Mouse (Mus musculus) kidney, adult 8-10 months (tissue): ENCODE results near the gene 7530416G11Rik.

ENCODE experiments used
- DNase-seq, 2 experiments: peaks; one replicate each; pipeline ENCODE4 v3.0.0; 2022

The 7530416G11Rik gene

GRCm38 (mm10) chr15:85503127-85503526 is at the start of gene 7530416G11Rik:
TSS of gene 7530416G11Rik (minus strand) at chr15:85503227.
- no peak for DNase-seq

DNA sequence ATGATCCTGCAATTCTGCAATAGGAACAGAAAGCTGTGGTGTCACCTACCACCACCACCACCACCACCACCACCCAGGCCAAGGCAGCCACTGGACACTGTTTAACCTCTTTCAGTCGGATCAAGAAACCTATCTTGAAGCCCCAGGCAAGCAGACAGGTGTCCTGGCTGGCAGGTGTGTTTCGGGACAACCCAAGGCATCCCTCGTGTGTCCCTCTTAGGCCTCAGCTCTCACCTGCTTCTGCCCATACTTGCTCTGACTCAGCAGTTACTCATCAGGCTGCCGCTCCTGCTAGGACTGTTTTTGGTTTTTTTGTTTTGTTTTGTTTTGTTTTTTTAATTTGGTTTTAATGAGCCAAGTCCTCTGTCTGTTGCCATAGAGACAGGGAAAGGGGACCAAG is 43.5 kb upstream of the 7530416G11Rik start:
- no peak for DNase-seq

- DNase-seq: no peak
Observed at GRCm38 (mm10) chr15:85545369-85545768, 42.3 kb upstream of the 7530416G11Rik start.

GRCm38 (mm10) chr15:85538170-85538569 is 35.1 kb upstream of the 7530416G11Rik start:
- peak; percentile 54 to 76 for DNase-seq

GRCm38 (mm10) chr15:85537151-85537550 is 34.1 kb upstream of the 7530416G11Rik start:
- DNase-seq: no peak

DNA sequence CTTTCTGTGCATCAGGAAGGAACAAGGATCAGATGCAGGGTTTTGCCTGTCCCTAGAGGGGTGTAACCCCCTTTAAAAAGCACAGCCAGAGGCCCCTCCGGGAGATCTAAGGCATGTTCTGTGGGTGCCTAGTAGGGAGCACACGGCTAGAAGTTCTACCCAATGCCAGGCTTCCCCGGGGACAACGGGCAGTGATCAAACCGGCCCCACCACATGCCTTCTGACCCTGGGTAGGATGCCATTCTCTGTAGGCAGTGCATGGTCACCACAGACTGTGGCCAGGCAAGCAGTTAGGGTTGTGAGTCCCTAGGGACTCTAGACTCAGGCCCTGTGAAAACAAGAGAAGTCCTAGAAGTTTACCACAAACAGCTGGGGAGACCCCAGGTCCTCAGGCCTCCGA is 31.6 kb upstream of the 7530416G11Rik start:
- DNase-seq: no peak

DNA sequence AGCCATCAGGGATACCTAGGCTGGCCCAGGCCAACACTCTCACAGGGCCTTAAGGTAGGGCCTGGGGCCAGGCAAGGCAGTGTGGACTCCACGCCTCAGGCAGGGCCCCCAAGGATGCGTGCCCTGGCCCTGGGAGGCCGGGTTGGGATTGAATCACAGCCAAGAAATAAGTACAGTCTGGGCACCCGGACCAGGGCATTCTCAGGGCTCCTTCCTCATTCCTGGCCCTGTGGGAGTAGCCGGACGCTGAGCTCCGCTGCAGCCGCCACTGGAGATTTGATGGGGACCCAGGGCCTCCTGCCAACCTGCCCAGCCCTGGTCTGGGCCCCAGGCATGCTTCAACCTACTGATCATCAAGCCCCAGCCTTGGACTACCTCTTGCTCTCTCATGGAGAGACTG is 31.2 kb upstream of the 7530416G11Rik start:
- peak; percentile 52 to 71 for DNase-seq

- no peak for DNase-seq
Observed at GRCm38 (mm10) chr15:85532063-85532462, 29.0 kb upstream of the 7530416G11Rik start.

GRCm38 (mm10) chr15:85529911-85530310 is 26.9 kb upstream of the 7530416G11Rik start:
- DNase-seq: no peak

GRCm38 (mm10) chr15:85524404-85524950 is 21.4 kb upstream of the 7530416G11Rik start:
- DNase-seq: no peak

DNA sequence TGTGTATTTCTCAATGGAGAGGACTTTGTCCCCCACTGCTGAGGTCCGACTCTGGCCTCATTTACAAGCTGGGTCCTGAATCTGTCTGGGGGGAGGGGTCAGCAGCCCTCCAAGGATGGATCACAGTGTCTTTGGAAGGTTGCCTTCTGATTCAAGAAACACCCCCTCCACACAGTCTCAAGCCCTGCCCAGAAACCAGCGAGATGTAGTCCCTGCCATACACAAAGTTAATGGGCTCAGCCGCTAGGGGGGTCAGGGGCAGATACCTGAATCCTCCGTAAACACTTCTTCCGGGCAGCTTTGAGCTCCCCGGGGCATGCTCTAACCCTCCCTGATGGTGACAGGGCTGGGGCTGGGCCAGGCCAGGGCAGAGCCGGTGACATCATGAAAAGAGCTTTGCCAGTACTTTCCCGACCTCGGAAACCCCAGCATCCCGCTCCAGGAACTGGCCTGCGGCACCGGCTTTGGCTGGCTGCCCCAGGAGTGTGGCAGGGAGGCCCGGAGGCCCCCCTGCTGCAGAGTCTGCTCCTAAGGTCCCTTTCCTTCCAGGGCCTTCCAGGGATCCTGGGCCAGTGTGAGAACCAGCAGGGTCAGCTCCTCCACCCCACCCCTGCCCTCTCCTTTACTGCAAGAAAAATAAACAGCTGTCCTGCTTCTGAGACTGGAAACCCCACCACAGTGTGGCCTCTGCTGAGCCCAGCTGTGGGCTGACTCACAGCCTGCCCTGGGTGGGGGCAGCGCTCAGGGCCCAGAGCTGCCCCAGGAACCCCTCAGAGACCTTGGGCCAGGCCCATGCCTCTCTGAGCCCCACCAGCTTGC is 20.4 kb upstream of the 7530416G11Rik start:
- peak; percentile 62 to 69 for DNase-seq

GRCm38 (mm10) chr15:85519438-85519837 is 16.4 kb upstream of the 7530416G11Rik start:
- no peak for DNase-seq

DNA sequence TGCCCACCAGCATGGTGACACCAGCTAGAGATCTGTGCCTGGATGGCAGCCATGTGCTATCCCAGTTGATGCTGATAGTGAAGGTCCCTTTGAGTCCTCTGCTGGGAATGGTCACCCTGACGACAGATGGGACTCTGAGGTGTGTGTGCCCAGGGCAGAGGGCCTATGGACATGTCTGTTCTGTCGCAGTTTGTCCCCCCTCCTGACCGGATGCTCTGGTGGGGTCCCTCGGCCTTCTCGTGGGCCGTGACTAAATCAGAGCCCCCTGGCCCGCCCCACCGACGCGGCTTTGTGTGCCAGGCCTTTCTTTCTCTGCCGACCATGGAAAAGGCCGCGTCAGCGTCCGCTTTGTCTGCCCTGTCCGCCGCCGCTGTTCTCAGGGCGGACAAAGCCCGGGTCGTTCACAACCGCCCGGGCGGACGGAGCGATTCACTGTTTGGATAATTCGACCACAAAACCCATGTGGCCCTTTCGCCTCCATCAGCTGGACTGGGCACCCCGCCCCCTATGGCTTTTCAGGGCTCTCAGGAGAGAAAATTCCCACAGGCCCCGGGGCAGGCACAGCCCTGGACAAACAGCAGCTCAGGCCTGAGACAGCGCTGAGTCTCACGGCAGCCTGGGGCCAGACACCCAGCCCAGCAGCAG is 4.5 kb upstream of the 7530416G11Rik start:
- DNase-seq: no peak

DNA sequence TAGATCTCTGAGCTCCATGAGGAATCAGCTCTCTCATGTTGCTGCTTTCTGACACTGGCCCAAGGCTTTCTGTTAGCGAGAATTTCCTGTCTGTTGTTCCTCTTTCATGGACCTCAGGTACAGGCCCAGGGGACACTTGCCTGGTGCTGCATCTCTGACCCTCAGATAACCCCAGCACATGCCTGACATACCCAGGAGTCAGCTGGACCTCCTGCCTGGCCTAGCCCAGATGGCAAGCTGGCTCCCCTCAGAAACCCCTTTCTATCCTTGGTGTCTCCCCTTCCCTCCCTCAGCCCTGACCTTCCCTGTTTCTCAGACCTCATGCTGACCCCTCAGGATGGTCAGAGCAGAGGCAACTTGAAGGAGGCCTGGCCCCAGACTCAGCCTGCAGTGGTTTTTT is 3.7 kb upstream of the 7530416G11Rik start:
- no peak for DNase-seq

- no peak for DNase-seq
Observed at GRCm38 (mm10) chr15:85505118-85505925, 2.3 kb upstream of the 7530416G11Rik start.

DNA sequence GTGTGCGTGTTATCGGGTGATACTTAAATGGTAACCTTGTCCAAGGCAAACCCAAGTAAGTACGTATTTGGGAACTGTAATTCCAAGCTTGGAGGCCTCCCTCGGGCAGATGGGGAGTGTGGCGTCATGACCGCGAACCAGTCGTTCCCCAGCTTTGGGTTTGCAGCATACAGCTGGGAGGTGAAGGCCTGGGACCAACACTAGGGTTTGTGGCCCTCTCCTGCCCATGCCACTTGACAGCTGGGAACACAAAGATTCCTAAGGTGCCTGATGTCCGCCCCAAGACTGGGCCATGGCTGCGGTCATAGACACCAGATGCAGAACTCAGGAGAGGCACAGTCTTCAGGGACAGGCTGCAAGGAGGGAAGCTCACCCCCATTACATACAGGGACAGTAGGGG is 2.8 kb downstream of the 7530416G11Rik start:
- DNase-seq: no peak

DNA sequence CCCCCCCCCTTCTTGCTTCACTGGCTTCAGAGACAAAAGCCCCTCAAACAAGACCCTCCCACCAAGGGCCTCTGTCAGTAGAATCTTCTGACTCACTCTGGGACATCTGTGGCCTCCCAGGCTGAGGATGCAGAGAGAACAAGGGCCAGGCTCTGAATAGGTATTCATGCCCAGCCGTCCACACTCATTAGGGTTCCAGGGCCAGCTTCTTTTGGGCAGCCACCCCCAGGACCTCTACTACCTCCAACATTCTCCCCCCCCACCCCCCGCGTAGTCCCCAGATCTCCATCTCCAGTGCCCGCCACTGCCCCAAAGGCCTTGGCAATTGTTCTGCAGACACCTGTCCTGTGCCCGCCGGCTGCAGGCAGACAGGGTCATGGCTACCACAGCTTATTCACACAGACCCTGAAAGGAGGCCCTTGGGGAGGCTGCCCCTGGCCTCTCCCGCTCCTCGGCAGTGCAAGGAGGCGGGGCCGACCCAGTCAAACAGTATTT is 5.0 kb downstream of the 7530416G11Rik start:
- DNase-seq: no peak

DNA sequence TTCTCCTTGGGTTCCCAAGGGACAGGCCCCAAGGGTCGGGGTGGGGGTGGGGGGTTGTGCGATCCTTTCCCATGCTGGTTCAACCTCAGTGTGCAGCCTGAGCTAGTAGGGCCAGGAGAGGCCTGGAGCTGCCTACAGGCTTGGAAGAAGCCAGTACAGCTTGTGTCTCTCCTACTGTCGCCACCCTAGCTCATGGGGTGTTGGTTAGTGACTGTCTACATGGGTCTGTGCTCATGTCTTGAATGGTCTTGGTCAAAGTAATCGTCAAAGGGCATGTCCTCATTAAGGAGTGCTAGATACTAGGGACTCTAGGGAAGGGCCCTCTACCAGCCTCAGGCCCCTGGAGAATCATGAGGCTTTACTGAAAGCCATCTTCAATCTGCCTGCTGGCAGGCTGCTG is 5.5 kb downstream of the 7530416G11Rik start:
- no peak for DNase-seq

DNA sequence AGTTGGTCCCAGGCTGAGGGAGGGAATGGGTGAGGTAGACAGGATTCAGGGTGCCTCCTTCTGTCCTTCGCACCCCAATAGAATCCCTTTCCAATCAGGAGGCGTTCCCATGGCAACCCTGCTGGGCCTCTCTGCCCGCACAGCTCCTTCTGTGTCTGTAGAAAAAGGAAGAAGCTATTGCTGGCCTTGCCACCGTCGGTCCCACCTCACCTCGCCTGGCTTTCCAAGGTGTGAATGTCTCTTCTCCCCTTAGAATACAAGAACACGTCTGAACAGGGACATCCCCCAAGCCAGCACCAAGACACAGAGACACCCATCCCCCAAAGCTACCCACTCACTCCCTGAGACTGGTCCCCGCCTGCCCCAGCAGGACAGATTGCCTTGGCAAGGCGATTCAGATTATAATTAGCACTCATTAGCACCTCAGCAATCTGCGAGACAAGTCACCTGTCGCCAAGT is 8.8 kb downstream of the 7530416G11Rik start:
- no peak for DNase-seq

DNA sequence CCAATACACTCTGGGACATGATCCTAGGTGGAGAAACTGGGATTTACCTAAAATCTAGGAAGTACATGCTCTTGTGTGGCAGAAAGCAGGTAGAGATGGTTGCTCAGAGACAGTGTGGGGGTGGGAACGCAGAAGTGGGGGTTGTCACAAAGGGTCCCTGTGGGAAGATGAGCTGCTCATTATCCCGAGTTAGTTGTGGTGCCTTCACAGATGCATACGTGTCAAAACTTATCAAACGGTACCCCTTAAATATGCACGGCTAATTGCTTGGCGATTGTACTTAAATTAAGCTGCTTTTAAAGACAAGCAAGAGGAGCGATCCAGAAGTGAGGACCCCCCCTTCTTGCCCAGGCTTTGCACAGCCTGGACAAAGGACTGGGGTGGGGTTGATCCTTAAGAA is 13.3 kb downstream of the 7530416G11Rik start:
- DNase-seq: no peak

GRCm38 (mm10) chr15:85488900-85489299 is 14.1 kb downstream of the 7530416G11Rik start:
- DNase-seq: no peak

- DNase-seq: no peak
Observed at GRCm38 (mm10) chr15:85480630-85481029, 22.4 kb downstream of the 7530416G11Rik start.

DNA sequence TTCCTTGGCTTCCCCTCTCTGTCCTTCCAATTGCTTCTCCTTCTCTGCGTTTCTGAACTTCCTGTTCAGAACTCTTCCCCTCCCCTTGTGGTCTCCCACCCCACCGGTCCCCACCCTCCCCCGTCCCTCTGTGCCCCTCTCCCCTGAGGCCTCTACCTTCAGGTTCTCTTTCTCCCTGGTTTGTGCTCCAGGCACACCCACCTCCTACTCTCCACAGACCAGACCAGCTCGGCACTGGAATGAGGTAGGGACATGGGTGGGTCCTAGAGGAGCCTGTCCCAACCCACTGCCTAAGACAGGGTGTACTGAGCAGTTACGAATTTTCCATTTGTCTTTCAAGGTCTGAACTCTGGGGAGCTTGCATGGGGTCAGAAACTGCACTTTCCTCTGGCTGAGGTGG is 23.1 kb downstream of the 7530416G11Rik start:
- no peak for DNase-seq
